Mouse (Mus musculus) kidney, postnatal 0 days (tissue): ENCODE results near the gene Gnaq. TPM values are rescaled to one million over a fixed set of nuclear protein-coding genes. Genes with fewer than 3 reads are reported as not detected.

Experiments used
- ATAC-seq: fragments of 200-750 bp; cut with Nextera tagmentation; replicated peaks from 2 replicates; pipeline ENCODE4 v1.8.0; 2017; ENCODE audit warnings: low read depth, moderate number of reproducible peaks, moderate TSS enrichment, moderate library complexity; ENCODE audit not compliant: low FRiP score
- DNase-seq: peaks from one replicate; pipeline ENCODE4 v3.0.0-alpha.2; 2016; ENCODE audit warnings: low spot score
- H3K27ac ChIP-seq: fragments of 300-500 bp; sonication (generic); 2 replicates; pipeline ENCODE4 v1.5.1; 2014; ENCODE audit warnings: mild to moderate bottlenecking
- H3K27me3 ChIP-seq: fragments of 300-500 bp; sonication (generic); 2 replicates; pipeline ENCODE4 v1.6.1; 2014; ENCODE audit warnings: low read length, mixed read lengths; ENCODE audit not compliant: insufficient read depth
- H3K36me3 ChIP-seq: fragments of 300-500 bp; sonication (generic); 2 replicates; pipeline ENCODE4 v1.6.1; 2014; ENCODE audit warnings: low read length, mixed read lengths; ENCODE audit not compliant: insufficient read depth
- H3K4me1 ChIP-seq: fragments of 300-500 bp; sonication (generic); replicated peaks from 2 replicates; pipeline ENCODE4 v1.6.1; 2014; ENCODE audit warnings: antibody characterized with exemption, low read length, mixed read lengths; ENCODE audit not compliant: insufficient read depth
- H3K4me2 ChIP-seq: fragments of 300-500 bp; sonication (generic); 2 replicates; pipeline ENCODE4 v1.6.1; 2014; ENCODE audit warnings: mild to moderate bottlenecking, low read length, moderate library complexity, mixed read lengths
- H3K4me3 ChIP-seq: fragments of 300-500 bp; sonication (generic); replicated peaks from 2 replicates; pipeline ENCODE4 v1.5.1; 2014; ENCODE audit warnings: low read depth, low read length
- H3K9ac ChIP-seq: fragments of 300-500 bp; sonication (generic); 2 replicates; pipeline ENCODE4 v1.6.1; 2014; ENCODE audit warnings: low read depth, low read length
- H3K9me3 ChIP-seq: fragments of 300-500 bp; sonication (generic); replicated peaks from 2 replicates; pipeline ENCODE4 v1.6.1; 2016; ENCODE audit warnings: low read length, inconsistent platforms, mixed read lengths
- CTCF ChIP-seq: IDR thresholded peaks from 2 replicates; pipeline ENCODE4 v1.5.1; 2016; ENCODE audit warnings: antibody characterized with exemption, low read depth, mild to moderate bottlenecking, moderate library complexity
- WGBS: fragments of 180-500 bp; shearing (Covaris S2); extraction: QIAGEN DNeasy Blood & Tissue Kit; methylation state at CpG from one replicate; pipeline ENCODE4 v1.1.7; 2014; 5-methylcytosine and 5-hydroxymethylcytosine counted together
- polyA plus RNA-seq: library from polyadenylated mRNA; unstranded; fragments of >200 nt; fragmentation: Nextera tagmentation; extraction: Ambion mirVana; gene quantifications from 2 replicates; pipeline ENCODE4 v1.2.1, GENCODE M21; 2015

Gnaq gene
- polyA plus RNA-seq, 1 experiment from 2014 or later: 27.2 TPM

DNA sequence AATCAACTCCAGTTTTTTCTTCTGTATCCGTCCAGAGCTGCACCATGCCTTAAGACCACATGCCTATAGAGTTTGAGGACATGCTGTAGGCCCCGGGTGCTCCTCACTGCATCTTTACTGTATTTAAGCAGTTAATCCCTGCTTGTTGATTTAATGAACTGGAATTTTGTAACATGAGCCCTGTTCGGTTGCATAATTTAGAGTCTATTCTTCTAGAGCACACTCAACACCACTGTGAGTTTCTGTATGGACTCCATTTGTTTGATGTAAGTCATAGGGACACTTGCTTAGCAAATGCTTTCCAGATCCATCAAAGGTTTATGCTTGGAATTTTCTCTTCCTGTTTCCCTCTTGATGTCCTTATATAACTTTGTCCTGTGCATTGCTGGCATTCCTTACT, 2.2 kb upstream of the Gnaq start:
- H3K36me3 ChIP-seq: no peaks in the 10 kb centered on the region
- WGBS: 40% methylated on average over 3 of the region's 3 CpGs
- no peaks in the 10 kb centered on the region for H3K9me3 ChIP-seq
- H3K4me1 ChIP-seq: peaks cover 19% of the 10 kb centered on the region; the same call in 1 of the 2 replicates
- DNase-seq: peak; percentile 70
- no peak overlapping the region for H3K4me3 ChIP-seq
- H3K27ac ChIP-seq: peak overlapping the region; percentile 19; the same call in 1 of the 2 replicates
- no peak overlapping the region for H3K9ac ChIP-seq
- no peak for ATAC-seq
- H3K27me3 ChIP-seq: no peaks in the 10 kb centered on the region
- no peak overlapping the region for H3K4me2 ChIP-seq
- no peak for TF ChIP-seq CTCF

DNA sequence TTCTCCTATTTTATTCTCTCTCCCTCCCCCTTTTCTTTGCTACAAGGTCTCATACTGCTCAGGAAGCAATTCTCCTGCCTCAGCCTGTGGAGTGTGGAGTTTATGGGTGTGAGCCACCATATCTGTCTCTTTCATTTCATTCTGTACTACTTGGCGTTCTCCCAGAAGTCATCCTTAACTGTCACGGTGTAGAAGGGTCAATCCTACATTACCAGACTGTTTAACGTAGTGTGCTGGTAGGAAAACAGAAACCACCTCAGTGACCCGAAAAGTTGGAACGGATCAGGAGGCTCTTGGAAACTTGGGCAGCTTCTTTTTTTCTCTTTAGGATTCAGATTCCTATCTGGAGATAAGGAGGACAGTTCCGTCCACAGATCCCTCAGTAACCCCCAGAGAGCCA, 800 bp upstream of the Gnaq start:
- H3K4me2 ChIP-seq: peak overlapping the region; percentile 64
- H3K4me3 ChIP-seq: peak overlapping the region; percentile 99
- no peaks in the 10 kb centered on the region for H3K36me3 ChIP-seq
- WGBS: 7% methylated on average over 6 of the region's 6 CpGs
- peak overlapping the region; percentile 97 for H3K27ac ChIP-seq
- no peaks in the 10 kb centered on the region for H3K9me3 ChIP-seq
- H3K4me1 ChIP-seq: peaks cover 19% of the 10 kb centered on the region; the same call in 1 of the 2 replicates
- ATAC-seq (no peak), DNase-seq (peak; percentile 43)
- H3K27me3 ChIP-seq: no peaks in the 10 kb centered on the region
- TF ChIP-seq CTCF: no peak
- H3K9ac ChIP-seq: peak overlapping the region; percentile 94

DNA sequence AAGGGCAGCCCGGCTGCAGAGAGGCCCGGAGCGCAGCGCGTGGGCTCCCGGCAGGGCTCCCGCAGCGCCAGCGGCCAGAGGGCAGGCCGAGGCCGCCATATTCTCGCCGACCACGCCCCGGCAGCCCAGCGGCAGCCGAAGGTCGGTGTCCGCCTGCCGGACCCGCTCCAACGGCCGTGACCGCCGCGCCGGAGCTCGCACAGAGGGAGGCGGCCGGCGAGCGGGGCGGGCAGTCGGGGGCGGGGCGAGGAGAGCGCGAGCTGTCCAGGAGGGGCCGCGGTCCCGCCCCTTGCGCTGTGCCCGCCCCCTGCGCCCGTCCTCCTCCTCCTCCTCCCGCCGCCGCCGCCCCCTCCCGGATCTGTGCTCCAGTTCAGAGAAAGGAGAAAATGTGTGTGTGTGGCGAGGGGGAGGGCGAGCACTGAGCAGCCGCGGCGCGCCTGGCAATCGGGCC, 266 bp upstream of the Gnaq start:
- 2% methylated on average over 16 of the region's 57 CpGs for WGBS
- ATAC-seq (peak; percentile 95), DNase-seq (peak; percentile 97)
- TF ChIP-seq CTCF: no peak; the same call in 1 of the 2 replicates
- Histone ChIP-seq H3K27me3 (no peaks in the 10 kb centered on the region), H3K9ac (peak overlapping the region; percentile 94), H3K36me3 (no peaks in the 10 kb centered on the region), H3K27ac (peak overlapping the region; percentile 97), H3K4me2 (peak overlapping the region; percentile 64), H3K9me3 (no peaks in the 10 kb centered on the region), H3K4me3 (peak overlapping the region; percentile 99), H3K4me1 (peaks cover 19% of the 10 kb centered on the region; the same call in 1 of the 2 replicates)

DNA sequence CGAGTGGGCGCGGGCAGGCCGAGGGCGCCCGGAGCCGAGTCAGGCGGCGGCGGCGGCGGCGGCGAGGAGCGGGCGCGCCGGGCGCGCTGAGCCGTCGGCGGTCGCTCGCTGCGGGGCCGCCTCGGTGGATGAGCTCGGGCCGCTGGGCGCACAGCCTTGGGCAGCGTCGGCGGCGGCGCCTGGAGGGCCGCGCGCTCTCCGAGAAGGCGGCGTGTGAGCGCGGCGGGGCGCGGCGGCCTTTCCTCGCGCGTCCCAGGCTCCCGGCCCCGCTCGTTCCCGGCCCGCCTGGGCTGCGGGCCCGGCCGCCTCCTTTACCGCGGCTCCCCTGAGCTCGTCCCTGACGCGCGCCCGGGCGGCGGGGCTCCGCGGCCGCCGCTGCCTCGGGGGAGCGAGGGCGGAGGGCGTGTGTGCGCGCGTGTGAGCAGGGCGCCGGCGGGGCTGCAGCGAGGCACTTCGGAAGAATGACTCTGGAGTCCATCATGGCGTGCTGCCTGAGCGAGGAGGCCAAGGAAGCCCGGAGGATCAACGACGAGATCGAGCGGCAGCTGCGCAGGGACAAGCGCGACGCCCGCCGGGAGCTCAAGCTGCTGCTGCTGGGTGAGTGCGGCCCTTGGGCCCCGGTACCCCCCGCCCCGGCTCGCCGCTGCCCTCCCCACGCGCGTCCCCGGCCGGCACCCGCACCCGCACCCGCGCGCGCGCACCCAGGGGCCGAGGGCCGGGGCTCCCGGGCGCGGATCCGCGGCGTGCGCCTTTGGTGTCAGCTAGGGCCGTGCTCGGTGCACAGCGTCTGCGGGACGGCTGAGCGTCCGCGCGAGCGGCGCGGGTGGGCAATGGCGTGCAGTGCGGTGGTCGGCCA, 462 bp downstream of the Gnaq start:
- ATAC-seq (peak; percentile 70), DNase-seq (peak; percentile 73)
- Histone ChIP-seq H3K27me3 (no peaks in the 10 kb centered on the region), H3K4me3 (peak overlapping the region; percentile 99), H3K27ac (peak overlapping the region; percentile 97), H3K36me3 (no peaks in the 10 kb centered on the region), H3K9ac (peak overlapping the region; percentile 94), H3K4me2 (peak overlapping the region; percentile 64), H3K4me1 (peaks cover 19% of the 10 kb centered on the region; the same call in 1 of the 2 replicates), H3K9me3 (no peaks in the 10 kb centered on the region)
- WGBS: under 1% methylated on average over 102 of the region's 139 CpGs
- TF ChIP-seq CTCF: no peak

DNA sequence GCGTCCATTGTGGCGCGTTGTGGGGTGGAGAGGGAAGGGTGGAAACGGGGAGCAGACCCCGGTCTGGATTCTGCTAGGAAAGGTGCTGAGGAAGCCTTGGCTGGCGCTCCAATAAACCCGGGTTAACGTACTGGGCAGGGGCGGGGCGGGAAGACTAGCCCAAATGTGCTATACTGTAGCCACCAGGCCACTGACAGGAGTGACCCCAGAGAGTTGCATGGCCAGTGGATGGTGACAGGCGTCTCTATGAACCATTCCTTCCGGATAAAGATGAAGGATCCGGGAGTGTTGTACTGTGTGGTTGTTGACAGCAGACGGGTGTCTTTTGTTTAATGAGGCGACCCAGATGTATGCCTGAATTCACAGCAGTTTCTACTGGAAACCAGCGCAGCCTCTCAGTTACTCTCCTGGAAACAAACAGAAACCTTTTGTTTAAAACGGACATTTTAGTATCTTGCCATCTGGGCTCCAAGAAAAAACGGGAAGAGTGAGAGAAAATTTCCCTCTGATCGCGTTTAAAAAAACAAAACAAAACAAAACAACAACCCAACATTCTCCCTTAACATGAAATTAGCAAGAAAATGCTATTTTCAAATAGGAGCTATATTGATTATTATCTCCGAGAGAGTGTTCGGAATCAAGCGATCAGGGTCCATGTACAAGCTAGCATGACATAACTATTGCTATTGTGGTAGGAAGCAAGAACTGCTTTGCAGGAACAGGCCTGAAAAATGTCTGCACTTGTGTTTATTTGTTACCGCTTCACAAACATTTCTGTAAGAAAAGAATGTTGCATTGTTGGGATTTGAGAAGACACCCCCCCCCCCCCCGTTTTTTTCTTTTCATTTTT, 1.3 kb downstream of the Gnaq start:
- TF ChIP-seq CTCF: no peak

DNA sequence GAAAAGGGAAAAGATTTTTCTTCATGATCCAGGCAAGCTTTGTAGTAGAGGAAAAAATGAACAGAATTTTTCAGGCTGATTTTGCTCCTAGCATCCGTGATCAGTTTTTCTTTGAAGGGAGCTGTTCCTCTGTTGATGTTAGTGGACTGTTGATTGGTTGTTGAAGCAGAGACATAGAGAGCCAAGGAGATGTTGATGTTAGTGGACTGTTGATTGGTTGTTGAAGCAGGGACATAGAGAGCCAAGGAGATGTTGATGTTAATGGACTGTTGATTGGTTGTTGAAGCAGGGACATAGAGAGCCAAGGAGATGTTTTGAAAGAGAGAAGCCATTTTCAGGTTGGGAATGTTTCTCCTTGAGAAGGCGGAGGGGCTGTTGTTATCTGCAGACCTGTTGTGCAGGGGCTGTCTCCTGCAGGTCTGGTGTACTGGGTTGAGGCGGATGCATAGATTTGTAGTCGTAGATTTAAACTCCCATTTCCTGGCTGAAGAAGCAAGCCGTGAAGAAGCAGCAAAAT, 5.5 kb downstream of the Gnaq start:
- ATAC-seq (no peak), DNase-seq (no peak)
- Histone ChIP-seq H3K36me3 (no peaks in the 10 kb centered on the region), H3K9ac (no peak overlapping the region), H3K9me3 (no peaks in the 10 kb centered on the region), H3K27ac (no peak overlapping the region), H3K27me3 (no peaks in the 10 kb centered on the region), H3K4me1 (peaks cover 25% of the 10 kb centered on the region), H3K4me3 (no peak overlapping the region), H3K4me2 (0 out of 2 replicates have a peak overlapping the region, but pooled peaks have one; percentile 23)
- 42% methylated on average over 5 of the region's 5 CpGs for WGBS
- TF ChIP-seq CTCF: no peak

More for the DNA sequence above, 1.3 kb downstream of the Gnaq start:
- Histone ChIP-seq H3K9me3 (no peaks in the 10 kb centered on the region), H3K4me1 (peaks cover 24% of the 10 kb centered on the region; the same call in 1 of the 2 replicates), H3K27me3 (no peaks in the 10 kb centered on the region), H3K4me3 (peak overlapping the region; percentile 99), H3K36me3 (no peaks in the 10 kb centered on the region), H3K27ac (peak overlapping the region; percentile 97), H3K4me2 (peak overlapping the region; percentile 64), H3K9ac (peak overlapping the region; percentile 94)
- ATAC-seq (peak; percentile 12; the same call in 1 of the 2 replicates), DNase-seq (peak; percentile 74)
- WGBS: 5% methylated on average over 25 of the region's 25 CpGs
